Mouse (Mus musculus): ENCODE results near the gene Neurl1a.

Neurl1a gene

GRCm38 (mm10) chr19:47248906-47249568 is 70.4 kb downstream of the Neurl1a start:
- peak; percentile 36 for DNase-seq

GRCm38 (mm10) chr19:47250931-47251330 is 72.3 kb downstream of the Neurl1a start:
- no peak for DNase-seq

GRCm38 (mm10) chr19:47253053-47253628 is 74.5 kb downstream of the Neurl1a start:
- DNase-seq: no peak

- no peak for DNase-seq
Measured at GRCm38 (mm10) chr19:47255036-47255435, 76.4 kb downstream of the Neurl1a start.

GRCm38 (mm10) chr19:47255919-47256318 is 77.3 kb downstream of the Neurl1a start:
- no peak for DNase-seq

- DNase-seq: peak; percentile 62
Measured at GRCm38 (mm10) chr19:47259581-47259980, 81.0 kb downstream of the Neurl1a start.

- no peak for DNase-seq
Measured at GRCm38 (mm10) chr19:47261196-47261595, 82.6 kb downstream of the Neurl1a start.

- DNase-seq: no peak
Measured at GRCm38 (mm10) chr19:47263621-47264020, 85.0 kb downstream of the Neurl1a start.

GRCm38 (mm10) chr19:47264322-47265092 is 85.9 kb downstream of the Neurl1a start:
- DNase-seq: peak; percentile 71

- DNase-seq: no peak
Measured at GRCm38 (mm10) chr19:47266070-47266801, 87.6 kb downstream of the Neurl1a start.

GRCm38 (mm10) chr19:47267066-47267465 is 88.4 kb downstream of the Neurl1a start:
- DNase-seq: no peak

- peak; percentile 38 for DNase-seq
Measured at GRCm38 (mm10) chr19:47269729-47270128, 91.1 kb downstream of the Neurl1a start.

- DNase-seq: no peak
Measured at GRCm38 (mm10) chr19:47270520-47270919, 91.9 kb downstream of the Neurl1a start.

GRCm38 (mm10) chr19:47276730-47277129 is 98.1 kb downstream of the Neurl1a start:
- DNase-seq: peak; percentile 38

- DNase-seq: no peak
Measured at GRCm38 (mm10) chr19:47279372-47279771, 100.8 kb downstream of the Neurl1a start.

- DNase-seq: peak; percentile 47
Measured at GRCm38 (mm10) chr19:47279788-47280532, 101.3 kb downstream of the Neurl1a start.

- peak; percentile 35 for DNase-seq
Measured at GRCm38 (mm10) chr19:47280894-47281293, 102.3 kb downstream of the Neurl1a start.

- DNase-seq: peak; percentile 22
Measured at GRCm38 (mm10) chr19:47282050-47282454, 103.4 kb downstream of the Neurl1a start.

GRCm38 (mm10) chr19:47282688-47283215 is 104.1 kb downstream of the Neurl1a start:
- DNase-seq: no peak

- DNase-seq: no peak
Measured at GRCm38 (mm10) chr19:47285581-47285980, 107.0 kb downstream of the Neurl1a start.

GRCm38 (mm10) chr19:47286886-47287450 is 108.3 kb downstream of the Neurl1a start:
- no peak for DNase-seq

All from kidney, adult 9 months (tissue).